Mouse (Mus musculus): ENCODE data around the gene Cirbp.

The Cirbp gene

GRCm38 (mm10) chr10:80165392-80166128, at the start of gene Cirbp:
Cirbp (plus strand) TSS chr10:80165985.
- DNase-seq (ENCODE audit: low read depth, low spot score), result peak; percentile 81

- no peak for DNase-seq (ENCODE audit: low read depth, low spot score)
Observed at GRCm38 (mm10) chr10:80116563-80116926, 49.2 kb upstream of the Cirbp start.

- no peak for DNase-seq (ENCODE audit: low read depth, low spot score)
Observed at GRCm38 (mm10) chr10:80116927-80117691, 48.7 kb upstream of the Cirbp start.

- no peak for DNase-seq (ENCODE audit: low read depth, low spot score)
Observed at GRCm38 (mm10) chr10:80117736-80118135, 48.0 kb upstream of the Cirbp start.

GRCm38 (mm10) chr10:80118552-80118951, 47.2 kb upstream of the Cirbp start:
- no peak for DNase-seq (ENCODE audit: low read depth, low spot score)

GRCm38 (mm10) chr10:80120146-80120545, 45.6 kb upstream of the Cirbp start:
- no peak for DNase-seq (ENCODE audit: low read depth, low spot score)

GRCm38 (mm10) chr10:80121639-80122038, 44.1 kb upstream of the Cirbp start:
- no peak for DNase-seq (ENCODE audit: low read depth, low spot score)

- no peak for DNase-seq (ENCODE audit: low read depth, low spot score)
Observed at GRCm38 (mm10) chr10:80123932-80124562, 41.7 kb upstream of the Cirbp start.

GRCm38 (mm10) chr10:80127920-80128319, 37.9 kb upstream of the Cirbp start:
- DNase-seq (ENCODE audit: low read depth, low spot score), result no peak

GRCm38 (mm10) chr10:80129846-80130245, 35.9 kb upstream of the Cirbp start:
- no peak for DNase-seq (ENCODE audit: low read depth, low spot score)

- no peak for DNase-seq (ENCODE audit: low read depth, low spot score)
Observed at GRCm38 (mm10) chr10:80130403-80131031, 35.3 kb upstream of the Cirbp start.

- DNase-seq (ENCODE audit: low read depth, low spot score), result no peak
Observed at GRCm38 (mm10) chr10:80131316-80131951, 34.4 kb upstream of the Cirbp start.

GRCm38 (mm10) chr10:80131952-80132350, 33.8 kb upstream of the Cirbp start:
- DNase-seq (ENCODE audit: low read depth, low spot score), result no peak

- DNase-seq (ENCODE audit: low read depth, low spot score), result no peak
Observed at GRCm38 (mm10) chr10:80133226-80133849, 32.4 kb upstream of the Cirbp start.

GRCm38 (mm10) chr10:80134421-80134820, 31.4 kb upstream of the Cirbp start:
- no peak for DNase-seq (ENCODE audit: low read depth, low spot score)

GRCm38 (mm10) chr10:80135161-80135560, 30.6 kb upstream of the Cirbp start:
- no peak for DNase-seq (ENCODE audit: low read depth, low spot score)

GRCm38 (mm10) chr10:80135641-80136040, 30.1 kb upstream of the Cirbp start:
- no peak for DNase-seq (ENCODE audit: low read depth, low spot score)

GRCm38 (mm10) chr10:80136179-80136951, 29.4 kb upstream of the Cirbp start:
- DNase-seq (ENCODE audit: low read depth, low spot score), result no peak

- DNase-seq (ENCODE audit: low read depth, low spot score), result no peak
Observed at GRCm38 (mm10) chr10:80136952-80137625, 28.7 kb upstream of the Cirbp start.

Data from telencephalon, adult 2 months (tissue).